Mouse (Mus musculus): Measurements from ENCODE around the gene Nek6.

The Nek6 gene

GRCm38 (mm10) chr2:38584514-38585378 is 73.3 kb downstream of the Nek6 start:
- no peak for DNase-seq

DNA sequence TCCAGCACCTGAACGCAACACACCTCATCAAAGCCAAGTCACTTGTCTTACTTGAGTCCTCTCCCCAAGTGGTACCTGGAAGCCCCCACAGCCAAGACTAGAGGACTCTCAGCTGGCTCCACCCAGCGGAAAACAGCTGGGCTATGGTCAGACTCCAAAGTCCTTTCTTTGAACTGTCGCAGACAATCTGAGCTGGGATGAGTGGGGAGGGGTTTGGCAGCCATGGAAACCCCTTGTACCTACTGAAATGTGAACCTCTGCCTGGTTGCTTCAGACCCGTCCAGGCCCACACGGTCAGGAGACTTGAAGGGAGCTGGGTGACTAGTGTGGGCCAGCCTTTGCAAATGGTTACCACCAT is 73.9 kb downstream of the Nek6 start:
- no peak for DNase-seq

- DNase-seq: no peak
Measured at GRCm38 (mm10) chr2:38586733-38587132, 75.3 kb downstream of the Nek6 start.

DNA sequence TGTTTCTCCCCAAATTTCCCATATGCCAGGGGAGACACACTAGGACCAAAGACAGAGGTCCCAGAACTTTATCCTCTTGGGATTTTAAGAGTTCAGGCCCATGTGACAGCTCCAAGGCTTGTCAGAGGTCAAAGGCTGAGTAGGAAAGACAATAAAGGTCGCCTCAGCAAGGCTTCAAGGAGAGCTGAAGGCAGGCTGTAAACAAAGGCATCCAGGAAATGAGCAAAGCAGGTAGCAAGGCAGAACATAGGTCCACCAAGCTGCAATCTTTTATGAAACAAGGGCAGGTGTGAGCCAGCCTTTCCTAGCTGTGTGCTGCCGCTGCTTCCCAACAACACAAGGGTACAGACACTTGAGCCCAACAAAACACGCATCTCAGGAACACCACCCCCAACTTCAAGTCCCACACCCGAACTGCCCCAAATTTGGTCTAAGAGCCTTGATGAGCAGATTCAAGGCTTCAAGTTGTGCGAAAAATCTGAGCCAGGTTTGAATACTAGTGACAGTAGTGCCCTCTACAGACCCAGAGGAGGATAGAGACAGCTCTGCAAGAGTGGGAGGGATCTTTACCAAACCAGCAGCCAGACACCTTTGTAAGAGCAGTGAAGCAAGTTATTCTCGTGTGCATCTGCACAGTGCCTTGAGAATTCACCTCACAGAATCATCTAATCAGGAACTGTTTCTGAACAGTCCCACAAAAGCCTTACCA is 80.5 kb downstream of the Nek6 start:
- DNase-seq: no peak

DNA sequence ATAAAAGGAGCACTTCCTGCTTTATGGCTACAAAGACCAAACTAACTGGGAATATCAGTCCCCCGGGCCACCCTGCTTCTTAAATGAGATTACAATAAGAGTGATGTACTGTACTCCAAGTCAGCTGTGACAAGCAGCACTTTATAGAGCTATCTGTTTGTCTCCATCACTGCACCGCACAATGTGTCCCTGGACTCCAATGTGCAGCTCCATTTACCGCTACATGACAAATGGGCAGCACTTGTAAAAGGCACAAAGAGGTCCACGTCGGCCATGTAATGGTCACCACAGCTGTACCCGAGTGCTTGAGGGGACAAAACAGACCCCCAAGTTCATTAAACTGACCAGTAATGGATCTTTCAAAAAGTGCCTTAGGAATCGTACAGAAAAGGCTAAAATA is 83.4 kb downstream of the Nek6 start:
- DNase-seq: no peak

DNA sequence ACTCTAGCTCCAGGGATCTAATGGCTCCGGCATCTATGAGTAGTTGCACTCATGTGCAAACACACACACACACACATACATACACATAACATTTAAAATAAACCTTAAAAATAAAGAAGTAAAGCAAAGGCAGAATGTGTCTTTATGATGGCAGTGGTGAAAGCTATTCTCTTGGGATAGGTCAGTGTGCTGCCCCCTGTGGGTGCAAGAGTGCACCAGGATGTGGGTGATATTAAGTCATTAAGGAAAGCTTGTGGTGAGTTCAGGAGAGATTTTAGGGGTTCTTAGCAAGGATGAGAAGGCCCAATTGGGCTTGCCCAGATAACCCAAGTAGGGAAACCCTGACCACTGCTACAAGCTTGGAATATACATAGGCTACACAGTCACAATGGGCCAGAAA is 86.5 kb downstream of the Nek6 start:
- DNase-seq: no peak

- DNase-seq: no peak
Measured at GRCm38 (mm10) chr2:38598395-38598794, 87.0 kb downstream of the Nek6 start.

GRCm38 (mm10) chr2:38600842-38601241 is 89.4 kb downstream of the Nek6 start:
- DNase-seq: no peak

GRCm38 (mm10) chr2:38607716-38608115 is 96.3 kb downstream of the Nek6 start:
- peak in 1 of 2 experiments; percentile 5 for DNase-seq

- no peak for DNase-seq
Measured at GRCm38 (mm10) chr2:38608831-38609309, 97.4 kb downstream of the Nek6 start.

GRCm38 (mm10) chr2:38609310-38609709 is 97.9 kb downstream of the Nek6 start:
- DNase-seq: no peak

GRCm38 (mm10) chr2:38610161-38610560 is 98.7 kb downstream of the Nek6 start:
- no peak for DNase-seq

GRCm38 (mm10) chr2:38612596-38612995 is 101.2 kb downstream of the Nek6 start:
- DNase-seq: no peak

- DNase-seq: no peak
Measured at GRCm38 (mm10) chr2:38613576-38613975, 102.1 kb downstream of the Nek6 start.

GRCm38 (mm10) chr2:38614437-38614836 is 103.0 kb downstream of the Nek6 start:
- no peak for DNase-seq

GRCm38 (mm10) chr2:38616072-38616471 is 104.6 kb downstream of the Nek6 start:
- peak in 1 of 2 experiments; percentile 29 for DNase-seq

DNA sequence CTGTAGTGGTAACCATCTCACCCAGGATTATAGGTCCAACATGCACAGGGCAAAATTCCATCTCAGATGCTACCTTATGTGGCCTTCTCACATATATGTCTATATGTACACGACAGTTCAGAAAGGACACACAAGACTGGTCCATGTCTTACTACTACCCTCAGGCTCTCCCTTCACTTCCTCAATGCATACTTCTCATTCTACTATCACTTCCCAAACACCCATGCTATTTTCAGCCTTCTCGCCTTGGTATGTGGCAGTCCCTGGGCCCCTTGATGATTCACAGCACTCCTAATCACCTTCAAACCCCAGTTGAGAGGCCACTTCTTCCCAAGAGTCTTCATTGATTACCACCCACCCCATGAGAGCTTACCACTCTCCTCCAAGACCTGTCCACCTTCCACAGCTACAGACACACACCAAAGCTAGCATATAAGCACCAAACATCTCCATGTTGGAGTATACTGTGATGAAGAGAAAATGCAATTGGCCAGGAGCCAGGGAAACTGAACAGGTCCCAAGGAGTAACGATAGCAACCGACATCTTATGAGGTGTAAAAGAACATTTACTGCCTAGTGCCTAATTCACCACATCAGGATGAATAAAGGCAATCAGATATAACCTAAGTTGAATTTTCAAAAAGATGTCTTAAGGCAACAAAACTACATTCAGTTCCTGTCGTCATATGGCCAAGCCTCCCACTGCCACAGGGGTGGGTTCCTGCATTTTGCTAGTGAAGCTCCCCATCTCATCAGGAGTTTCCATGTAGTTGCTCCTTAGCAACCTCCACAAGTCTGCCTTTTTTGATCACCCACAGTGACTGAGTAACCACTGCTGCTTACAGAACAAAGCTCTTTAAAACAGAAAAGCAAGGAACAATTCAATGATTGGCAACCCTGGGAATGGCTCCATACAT is 105.8 kb downstream of the Nek6 start:
- no peak for DNase-seq

- DNase-seq: no peak
Measured at GRCm38 (mm10) chr2:38619777-38620176, 108.3 kb downstream of the Nek6 start.

DNA sequence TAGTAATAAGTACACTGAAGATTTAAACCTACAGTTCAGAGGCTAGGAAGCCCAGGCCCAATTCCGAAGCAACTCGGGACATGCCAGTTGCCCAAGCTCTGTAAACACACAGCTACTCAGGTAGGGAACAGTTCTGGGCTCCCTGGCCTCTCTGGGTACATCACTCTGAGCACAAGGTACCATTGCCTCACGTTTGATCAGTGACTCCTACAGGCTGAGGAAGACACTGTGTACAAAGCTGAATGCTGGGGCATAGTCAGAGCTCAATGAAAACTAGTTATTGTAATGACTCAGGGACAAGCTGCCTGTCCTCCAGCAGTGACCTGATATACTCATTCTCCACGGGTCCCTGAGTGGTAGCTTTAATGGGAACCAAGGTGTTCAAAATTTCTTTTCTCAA is 109.6 kb downstream of the Nek6 start:
- DNase-seq: no peak

GRCm38 (mm10) chr2:38621610-38622021 is 110.2 kb downstream of the Nek6 start:
- no peak for DNase-seq

DNA sequence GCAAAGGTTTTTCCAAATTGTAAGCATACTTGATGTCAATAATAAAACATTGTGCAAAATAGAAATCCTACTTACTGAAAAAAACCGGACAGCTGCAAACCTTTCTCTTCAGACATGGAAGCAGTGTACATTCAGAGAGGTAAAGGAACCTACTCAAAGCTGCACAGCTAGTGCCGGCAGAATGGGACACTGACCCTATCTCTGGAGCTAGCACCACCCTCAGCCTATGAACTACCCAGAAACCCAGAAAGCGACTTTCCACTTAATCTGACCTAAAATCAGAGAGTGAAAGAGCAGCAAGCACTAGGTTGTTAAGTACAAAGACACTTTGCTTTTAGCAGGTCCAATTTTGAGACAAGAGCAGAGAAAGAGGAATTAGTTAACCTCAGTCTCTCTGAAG is 112.0 kb downstream of the Nek6 start:
- no peak for DNase-seq

GRCm38 (mm10) chr2:38623821-38624590 is 112.6 kb downstream of the Nek6 start:
- no peak for DNase-seq

Measured in lung, adult 18-20 months (tissue).